Mouse (Mus musculus) intestine, postnatal 0 days (tissue): ENCODE measurements at regions not wholly inside any gene's neighbourhood (a gene's known extent, or its start where the extent isn't known, plus 50 kb on each side); places are given as distances from the start of the nearest gene placed in this dataset.

Experiments
- ATAC-seq: fragments of 200-750 bp; cut with Nextera tagmentation; 2 replicates; pipeline ENCODE4 v1.8.0; 2017; ENCODE audit warnings: mild to moderate bottlenecking, moderate TSS enrichment, moderate library complexity
- H3K27ac ChIP-seq: fragments of 300-500 bp; sonication (generic); 2 replicates; pipeline ENCODE4 v1.5.1; 2014; ENCODE audit warnings: mild to moderate bottlenecking, low read depth, low read length, moderate library complexity
- H3K27me3 ChIP-seq: fragments of 300-500 bp; sonication (generic); replicated peaks from 2 replicates; pipeline ENCODE4 v1.6.1; 2014; ENCODE audit warnings: low read length, mixed read lengths; ENCODE audit not compliant: control insufficient read depth, insufficient read depth
- H3K36me3 ChIP-seq: fragments of 300-500 bp; sonication (generic); 2 replicates; pipeline ENCODE4 v1.6.1; 2014; ENCODE audit warnings: mild to moderate bottlenecking, moderate library complexity; ENCODE audit not compliant: control insufficient read depth, insufficient read depth
- H3K4me1 ChIP-seq: fragments of 300-500 bp; sonication (generic); replicated peaks from 2 replicates; pipeline ENCODE4 v1.6.1; 2014; ENCODE audit warnings: antibody characterized with exemption, low read length, mixed read lengths; ENCODE audit not compliant: control insufficient read depth, insufficient read depth
- H3K4me2 ChIP-seq: fragments of 300-500 bp; sonication (generic); replicated peaks from 2 replicates; pipeline ENCODE4 v1.6.1; 2014; ENCODE audit warnings: low read depth, mild to moderate bottlenecking, moderate library complexity
- H3K4me3 ChIP-seq: fragments of 300-500 bp; sonication (generic); 2 replicates; pipeline ENCODE4 v1.5.1; 2014; ENCODE audit warnings: low read depth, low read length
- H3K9ac ChIP-seq: fragments of 300-500 bp; sonication (generic); 2 replicates; pipeline ENCODE4 v1.6.1; 2014; ENCODE audit warnings: mild to moderate bottlenecking, low read depth, low read length
- H3K9me3 ChIP-seq: fragments of 300-500 bp; sonication (generic); 2 replicates; pipeline ENCODE4 v1.6.1; 2016; ENCODE audit warnings: mixed run types; ENCODE audit not compliant: control insufficient read depth
- CTCF ChIP-seq: sonication (generic); IDR thresholded peaks from 2 replicates; pipeline ENCODE4 v1.5.1; 2016; ENCODE audit warnings: low read depth, mild to moderate bottlenecking, control low read depth, antibody characterized with exemption, moderate library complexity
- WGBS: fragments of 180-500 bp; shearing (Covaris S2); extraction: QIAGEN DNeasy Blood & Tissue Kit; methylation state at CpG from one replicate; pipeline ENCODE4 v1.1.7; 2014; 5-methylcytosine and 5-hydroxymethylcytosine counted together

DNA sequence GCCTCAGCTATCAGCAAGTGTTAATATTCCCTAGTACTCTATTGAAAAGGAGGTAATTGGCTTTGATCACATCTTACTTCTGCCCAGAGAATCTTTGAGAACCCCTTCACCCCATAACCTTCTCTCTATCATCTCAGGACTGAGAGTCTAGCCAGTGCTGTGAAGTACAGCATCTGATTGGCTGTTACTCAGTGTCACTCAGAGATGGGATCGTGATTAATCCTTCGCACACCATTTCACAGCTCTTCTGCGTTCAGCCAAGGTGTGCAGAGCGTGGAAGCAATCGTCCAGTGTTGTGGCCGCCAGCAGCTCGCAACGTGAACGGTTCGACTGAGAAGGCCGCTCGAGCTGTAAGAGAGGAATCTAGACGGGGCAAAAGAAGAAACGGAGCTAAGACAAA is 87.9 kb upstream of the Ubl3 start:
- no peak overlapping the region for H3K27ac ChIP-seq
- H3K27me3 ChIP-seq = no peaks in the 10 kb centered on the region
- H3K4me3 ChIP-seq = no peak overlapping the region
- H3K4me2 ChIP-seq = 0 out of 2 replicates have a peak overlapping the region, but pooled peaks have one; percentile 24
- 0 out of 2 replicates have a peak, but pooled peaks cover 4% of the 10 kb centered on the region for H3K4me1 ChIP-seq
- no peak for TF ChIP-seq CTCF
- H3K36me3 ChIP-seq = no peaks in the 10 kb centered on the region
- no peaks in the 10 kb centered on the region for H3K9me3 ChIP-seq
- ATAC-seq = no peak
- WGBS = 48% methylated on average over 12 of the region's 14 CpGs
- H3K9ac ChIP-seq = no peak overlapping the region

- no peak for TF ChIP-seq CTCF
- Histone ChIP-seq H3K4me1 (no peaks in the 10 kb centered on the region), H3K27me3 (no peaks in the 10 kb centered on the region), H3K9ac (no peak overlapping the region), H3K9me3 (no peaks in the 10 kb centered on the region), H3K36me3 (no peaks in the 10 kb centered on the region), H3K27ac (no peak overlapping the region), H3K4me3 (no peak overlapping the region), H3K4me2 (peak overlapping the region; percentile 22; the same call in 1 of the 2 replicates)
- peak; percentile 66 for ATAC-seq
- 32% methylated on average over 11 of the region's 11 CpGs for WGBS
These were observed 82.3 kb upstream of the Ubl3 start for GRCm38 (mm10) chr5:148634919-148635356.

DNA sequence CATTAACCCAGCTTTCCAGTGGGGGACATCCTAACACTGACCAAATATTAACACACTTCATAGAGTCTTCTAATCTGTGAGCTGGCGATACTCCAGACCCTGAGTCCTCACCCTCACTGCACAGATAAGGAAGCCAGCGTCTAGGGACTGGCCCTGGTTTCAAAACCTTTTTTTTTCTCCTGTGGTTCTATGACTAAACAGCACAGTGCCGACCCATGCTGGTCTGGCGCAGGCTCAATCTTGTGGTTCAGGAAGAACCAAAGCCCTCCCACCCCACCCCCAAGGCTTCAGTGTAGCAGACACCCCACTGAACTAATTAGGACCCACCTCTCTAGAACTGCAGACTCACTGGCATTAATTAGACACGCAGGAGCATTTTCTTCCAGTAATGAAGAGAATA is 81.4 kb upstream of the Ubl3 start:
- Histone ChIP-seq H3K27me3 (no peaks in the 10 kb centered on the region), H3K4me3 (no peak overlapping the region), H3K36me3 (no peaks in the 10 kb centered on the region), H3K27ac (no peak overlapping the region), H3K4me1 (no peaks in the 10 kb centered on the region), H3K4me2 (no peak overlapping the region), H3K9me3 (no peaks in the 10 kb centered on the region), H3K9ac (no peak overlapping the region)
- WGBS = 49% methylated on average over 5 of the region's 5 CpGs
- TF ChIP-seq CTCF = no peak
- no peak for ATAC-seq

DNA sequence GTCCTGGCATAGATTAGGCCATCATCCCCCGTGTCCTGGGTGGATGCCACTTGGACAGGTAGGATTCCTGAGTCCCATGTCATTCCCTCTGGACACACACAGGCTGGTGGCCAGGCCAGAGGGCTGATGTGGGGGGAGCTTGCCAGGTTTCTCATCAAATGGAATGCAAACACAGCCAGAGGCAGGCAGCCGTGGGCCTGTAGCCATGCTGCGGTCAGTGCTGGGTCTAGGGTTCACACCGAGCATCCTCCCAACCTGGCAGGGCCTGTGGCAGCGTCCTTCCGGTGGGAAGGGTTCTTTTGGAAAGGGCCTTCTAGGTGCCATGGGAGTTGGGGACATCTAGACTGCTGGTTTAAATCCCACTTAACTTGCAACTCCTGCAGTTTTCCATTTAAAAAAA is 80.7 kb upstream of the Ubl3 start:
- Histone ChIP-seq H3K9me3 (no peaks in the 10 kb centered on the region), H3K4me1 (no peaks in the 10 kb centered on the region), H3K9ac (no peak overlapping the region), H3K27me3 (no peaks in the 10 kb centered on the region), H3K36me3 (no peaks in the 10 kb centered on the region), H3K27ac (no peak overlapping the region), H3K4me3 (no peak overlapping the region), H3K4me2 (no peak overlapping the region)
- 92% methylated on average over 6 of the region's 6 CpGs for WGBS
- no peak for TF ChIP-seq CTCF
- no peak for ATAC-seq

GRCm38 (mm10) chr5:148632516-148633170 is 80.1 kb upstream of the Ubl3 start:
- H3K4me3 ChIP-seq = no peak overlapping the region
- no peak for TF ChIP-seq CTCF
- H3K36me3 ChIP-seq = no peaks in the 10 kb centered on the region
- H3K27me3 ChIP-seq = no peaks in the 10 kb centered on the region
- H3K9ac ChIP-seq = no peak overlapping the region
- H3K27ac ChIP-seq = no peak overlapping the region
- WGBS = 36% methylated on average over 11 of the region's 11 CpGs
- H3K9me3 ChIP-seq = no peaks in the 10 kb centered on the region
- no peaks in the 10 kb centered on the region for H3K4me1 ChIP-seq
- no peak for ATAC-seq
- H3K4me2 ChIP-seq = no peak overlapping the region

GRCm38 (mm10) chr5:148631566-148631965 is 79.0 kb upstream of the Ubl3 start:
- Histone ChIP-seq H3K9me3 (no peaks in the 10 kb centered on the region), H3K27me3 (no peaks in the 10 kb centered on the region), H3K36me3 (no peaks in the 10 kb centered on the region), H3K4me2 (no peak overlapping the region), H3K9ac (no peak overlapping the region), H3K4me1 (no peaks in the 10 kb centered on the region), H3K27ac (no peak overlapping the region), H3K4me3 (no peak overlapping the region)
- WGBS = 83% methylated on average over 5 of the region's 5 CpGs
- TF ChIP-seq CTCF = no peak
- no peak for ATAC-seq
